Mouse (Mus musculus) left cerebral cortex, adult 2 months (tissue): ENCODE measurements at regions not wholly inside any gene's neighbourhood (a gene's known extent, or its start where the extent isn't known, plus 50 kb on each side); places are given as distances from the start of the nearest gene placed in this dataset.

Experiments
- DNase-seq, 2 experiments: peaks; one replicate each; pipeline ENCODE4 v3.0.0; 2021 to 2022; ENCODE audit warnings: low spot score in 2 of 2, mixed read lengths in 1 of 2; ENCODE audit errors: extremely low spot score in 1 of 2
- H3K27ac ChIP-seq: fragments of 200-600 bp; 2 replicates; pipeline ENCODE4 v1.8.1; 2022
- H3K4me3 ChIP-seq: fragments of 200-600 bp; 2 replicates; pipeline ENCODE4 v1.8.1; 2022
- CTCF ChIP-seq: fragments of 200-600 bp; IDR thresholded peaks from 2 replicates; pipeline ENCODE4 v1.8.1; 2022; ENCODE audit warnings: antibody characterized with exemption, mild to moderate bottlenecking, moderate library complexity
- intact Hi-C: fragments of 180-260 bp; cut with DNase I; formaldehyde crosslinking; loops from one replicate; pipeline ENCODE4 v1.15.1; 2025

- no peak for DNase-seq
- intact Hi-C loops: no loop called here
- no peak overlapping the region for H3K27ac ChIP-seq
- no peak overlapping the region for H3K4me3 ChIP-seq
- TF ChIP-seq CTCF: no peak
Measured at GRCm38 (mm10) chr16:84039946-84040345, 475.0 kb upstream of the A730009L09Rik start.

- DNase-seq: peak; percentile 22 to 35
- intact Hi-C loops: no loop called here
- Histone ChIP-seq H3K4me3 (no peak overlapping the region), H3K27ac (no peak overlapping the region)
- no peak for TF ChIP-seq CTCF
Measured at GRCm38 (mm10) chr16:84042010-84042449, 472.9 kb upstream of the A730009L09Rik start.

GRCm38 (mm10) chr16:84045333-84045732, 469.6 kb upstream of the A730009L09Rik start:
- H3K4me3 ChIP-seq: no peak overlapping the region
- intact Hi-C loops: no loop called here
- H3K27ac ChIP-seq: no peak overlapping the region
- TF ChIP-seq CTCF: no peak
- no peak for DNase-seq
